Mouse (Mus musculus): ENCODE data around the gene Hemk1.

Hemk1 gene

GRCm38 (mm10) chr9:107289211-107290076, 48.7 kb downstream of the Hemk1 start, which contains the start of gene Mapkapk3:
Gene Mapkapk3, minus strand, starts transcription at chr9:107289877.
- DNase-seq: peak; percentile 94

DNA sequence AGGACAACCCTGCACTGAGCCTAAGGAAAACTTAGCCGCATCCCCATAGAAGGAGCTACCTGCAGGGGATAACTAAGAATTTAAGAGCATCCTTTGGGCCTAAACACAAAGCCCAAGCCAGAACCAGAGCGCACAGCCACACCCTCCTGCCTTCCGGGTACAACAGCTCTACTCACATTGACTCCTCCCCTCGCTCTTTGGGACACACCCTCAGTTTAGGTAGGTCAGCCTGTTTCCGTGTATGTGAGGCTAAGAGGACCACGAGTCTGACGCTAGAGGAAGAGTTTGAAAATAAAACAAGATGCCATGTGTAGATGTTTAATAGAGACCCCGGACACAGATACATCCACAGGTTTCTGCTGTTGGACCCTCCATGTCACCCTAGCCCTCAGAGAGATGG, 49.4 kb downstream of the Hemk1 start:
- DNase-seq: peak; percentile 65

DNA sequence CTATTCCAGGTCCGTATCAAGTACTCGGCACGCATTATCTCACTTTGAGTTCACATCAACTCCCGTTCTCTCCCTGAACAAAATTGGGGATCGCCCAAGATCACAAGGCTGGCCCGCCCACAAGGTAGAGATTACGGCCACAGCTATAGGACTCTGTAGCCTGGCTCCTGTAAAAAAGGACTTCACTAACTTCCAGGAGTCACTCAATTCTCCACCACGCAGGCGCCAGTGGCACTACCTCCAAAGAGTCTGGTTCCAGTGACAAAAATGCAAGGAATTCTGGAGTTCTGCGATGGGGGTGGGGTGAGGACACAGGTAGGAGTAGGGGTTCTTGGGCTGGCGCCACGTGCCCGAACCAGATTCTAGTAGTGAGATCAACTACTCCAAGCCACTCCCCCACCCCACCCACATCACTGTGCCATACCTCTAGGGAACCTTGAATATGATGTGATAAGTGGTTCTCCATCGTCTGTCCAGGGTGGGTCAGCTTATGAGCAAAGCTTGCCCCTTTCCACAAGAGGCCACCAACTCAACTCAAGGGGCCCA, 50.0 kb downstream of the Hemk1 start:
- DNase-seq: no peak

GRCm38 (mm10) chr9:107287294-107287693, 50.9 kb downstream of the Hemk1 start:
- DNase-seq: no peak

DNA sequence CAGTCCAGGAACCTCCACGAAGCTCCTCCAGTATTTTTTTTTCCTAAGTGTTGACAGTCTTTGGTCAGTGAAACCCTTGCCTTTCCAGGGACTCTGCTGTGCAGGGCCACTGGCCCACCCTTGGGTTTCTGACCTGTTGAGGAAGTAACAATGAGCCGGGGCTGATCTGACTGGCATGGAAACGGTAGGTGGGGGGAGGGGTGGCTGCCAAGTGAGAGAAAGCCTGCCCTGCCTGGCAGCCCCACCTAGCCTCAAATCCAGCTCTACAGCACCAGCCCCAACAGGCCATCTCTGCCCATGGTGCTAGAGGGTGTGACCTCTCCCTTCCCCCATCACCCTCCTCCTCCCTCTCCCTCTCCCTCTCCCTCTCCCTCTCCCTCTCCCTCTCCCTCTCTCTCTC, 53.1 kb downstream of the Hemk1 start:
- peak; percentile 60 for DNase-seq

DNA sequence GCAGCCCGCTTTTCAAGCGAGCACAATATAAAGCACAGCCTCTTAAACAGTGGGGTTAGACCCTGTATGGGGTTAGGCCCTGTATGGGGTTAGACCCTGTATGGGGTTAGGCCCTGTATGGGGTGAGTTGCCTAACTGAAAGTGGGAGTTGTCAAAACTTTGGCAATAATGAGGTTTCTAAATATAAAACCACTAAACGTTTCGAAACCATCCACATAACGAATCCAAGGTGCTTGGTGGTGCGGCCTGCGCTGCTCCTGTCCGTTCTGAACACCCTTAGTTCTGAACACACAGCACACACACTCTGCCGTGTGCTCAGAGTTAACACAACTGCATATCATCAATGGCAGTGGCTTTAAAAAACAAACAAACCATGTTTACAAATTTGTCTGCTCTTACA, 55.2 kb downstream of the Hemk1 start:
- DNase-seq: no peak

DNA sequence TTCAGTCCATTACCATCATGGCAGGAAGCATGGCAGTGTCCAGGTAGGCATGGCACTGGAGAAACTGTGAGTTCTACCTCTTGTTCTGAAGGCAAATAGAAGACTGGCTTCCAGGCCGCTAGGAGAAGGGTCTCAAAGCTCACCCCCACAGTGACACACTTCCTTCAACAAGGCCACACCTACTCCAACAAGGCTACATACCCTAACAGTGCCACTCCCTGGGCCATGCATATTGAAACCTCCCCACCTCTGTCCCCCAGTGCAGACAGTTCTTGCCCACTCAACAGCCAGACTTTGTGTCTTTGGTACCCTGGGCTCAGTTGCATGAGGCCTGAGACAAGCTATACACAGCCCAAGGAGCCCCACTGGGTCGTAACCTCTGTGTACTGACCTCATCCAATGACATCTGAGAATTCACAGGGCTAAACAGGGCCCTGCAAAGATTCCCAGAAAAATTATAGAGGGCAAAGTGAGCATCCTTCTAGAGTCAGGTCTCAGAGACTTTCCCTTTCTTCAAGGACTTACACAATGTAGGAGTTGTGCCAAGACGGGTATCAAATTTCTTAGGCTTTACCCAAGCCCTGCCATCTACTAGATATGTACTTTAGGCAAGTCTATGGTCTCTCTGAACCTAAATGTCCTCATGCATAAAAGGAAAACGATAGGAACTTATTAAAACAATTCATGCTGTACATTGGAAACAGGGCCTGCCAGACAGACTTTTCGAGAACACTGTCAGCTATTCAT, 56.7 kb downstream of the Hemk1 start:
- DNase-seq: no peak

GRCm38 (mm10) chr9:107280322-107281027, 57.7 kb downstream of the Hemk1 start:
- no peak for DNase-seq

DNA sequence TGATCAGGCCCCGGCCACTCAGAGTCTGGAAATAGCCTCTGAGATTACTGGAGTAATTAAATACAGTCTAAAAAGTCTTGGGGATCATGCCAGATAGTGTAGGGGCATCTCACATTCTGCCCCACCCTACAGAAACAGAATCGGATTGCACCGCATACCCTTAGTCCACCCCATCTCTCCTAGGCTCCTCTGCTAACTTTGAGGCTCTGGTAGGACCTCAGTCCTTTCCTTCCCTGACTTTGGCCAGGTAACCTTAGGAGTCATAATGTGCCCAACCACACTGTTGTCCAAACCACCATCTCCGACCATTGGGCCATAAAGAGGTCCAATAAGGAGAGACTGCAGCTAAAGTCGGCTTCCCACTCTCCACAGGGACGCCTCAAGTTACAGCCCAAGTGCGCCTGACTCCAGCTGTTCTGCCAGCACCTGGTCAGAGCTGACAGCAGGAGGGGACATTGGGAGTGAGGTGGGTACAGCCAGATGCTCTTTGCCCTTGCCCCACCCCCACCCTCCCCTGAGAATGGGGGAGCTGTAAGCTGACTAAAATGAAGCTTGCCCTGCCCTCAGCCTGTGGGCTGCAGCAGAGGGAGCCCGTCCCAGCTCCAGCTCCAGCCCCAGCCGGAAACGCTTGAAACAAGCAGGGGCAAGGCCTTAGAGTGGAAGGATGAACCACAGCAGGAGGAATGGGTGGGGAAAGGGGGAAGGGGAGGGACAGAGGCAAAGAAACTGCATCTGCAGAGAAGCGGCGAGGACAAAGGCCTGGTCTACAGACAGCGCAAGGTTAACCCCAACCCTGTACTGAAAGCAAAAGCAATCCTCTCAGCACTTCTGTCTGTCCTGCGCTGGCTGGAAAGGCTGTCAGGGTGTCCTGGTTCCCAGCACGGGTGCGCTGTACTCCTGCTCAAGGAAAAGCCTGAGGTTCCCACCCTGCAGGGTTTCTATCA, 58.5 kb downstream of the Hemk1 start:
- peak; percentile 50 for DNase-seq

- peak; percentile 45 for DNase-seq
Measured at GRCm38 (mm10) chr9:107278527-107279377, 59.4 kb downstream of the Hemk1 start.

DNA sequence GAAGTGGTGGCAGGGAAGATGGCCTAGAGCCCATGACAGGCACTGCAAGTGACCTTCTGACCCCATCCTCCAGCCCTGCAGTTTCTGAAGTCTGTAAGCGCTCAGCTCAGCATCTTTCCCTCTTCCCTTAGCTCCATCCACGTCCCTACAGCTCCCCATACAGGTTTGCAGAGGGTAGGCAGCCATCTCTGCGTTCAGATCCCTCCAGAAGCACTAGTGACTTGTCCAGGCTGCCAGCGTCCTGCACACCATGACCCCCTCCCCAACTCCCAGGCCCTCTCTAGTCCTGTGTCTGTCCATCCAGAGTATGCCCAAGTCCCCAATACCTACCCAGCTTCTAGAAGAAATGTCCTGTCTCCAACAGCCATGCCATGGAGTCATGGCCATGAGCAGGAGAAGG, 60.0 kb downstream of the Hemk1 start:
- DNase-seq: no peak

GRCm38 (mm10) chr9:107277603-107278002, 60.5 kb downstream of the Hemk1 start:
- no peak for DNase-seq

Measured in kidney, adult 9 months (tissue).